Mouse (Mus musculus): ENCODE results near the gene Fam57a. TPM values are rescaled to one million over a fixed set of nuclear protein-coding genes. Genes with fewer than 3 reads are reported as not detected.

Gene Fam57a
- total RNA-seq, 2 experiments from 2014 or later: 17.7 to 20.9 TPM

DNA sequence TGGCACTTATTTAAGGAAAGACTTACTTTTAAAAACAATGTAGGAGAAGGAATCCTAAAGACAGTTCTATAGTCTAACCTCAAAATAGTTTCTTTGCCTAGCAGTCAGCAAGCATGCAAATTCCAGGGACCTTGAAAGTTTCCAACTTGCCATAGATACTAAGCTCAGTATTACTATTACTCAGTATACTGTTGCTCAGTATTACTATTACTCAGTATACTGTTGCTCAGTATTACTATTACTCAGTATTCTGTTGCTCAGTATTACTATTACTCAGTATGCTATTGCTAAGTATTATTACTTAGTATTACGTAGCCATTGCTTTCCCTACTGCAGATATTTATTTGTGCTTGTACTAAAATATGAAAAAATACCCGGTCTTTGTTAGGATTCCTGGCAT, 60.3 kb downstream of the Fam57a start:
- TF ChIP-seq CTCF (conservative IDR thresholded peaks at IDR 0.05): no peak

DNA sequence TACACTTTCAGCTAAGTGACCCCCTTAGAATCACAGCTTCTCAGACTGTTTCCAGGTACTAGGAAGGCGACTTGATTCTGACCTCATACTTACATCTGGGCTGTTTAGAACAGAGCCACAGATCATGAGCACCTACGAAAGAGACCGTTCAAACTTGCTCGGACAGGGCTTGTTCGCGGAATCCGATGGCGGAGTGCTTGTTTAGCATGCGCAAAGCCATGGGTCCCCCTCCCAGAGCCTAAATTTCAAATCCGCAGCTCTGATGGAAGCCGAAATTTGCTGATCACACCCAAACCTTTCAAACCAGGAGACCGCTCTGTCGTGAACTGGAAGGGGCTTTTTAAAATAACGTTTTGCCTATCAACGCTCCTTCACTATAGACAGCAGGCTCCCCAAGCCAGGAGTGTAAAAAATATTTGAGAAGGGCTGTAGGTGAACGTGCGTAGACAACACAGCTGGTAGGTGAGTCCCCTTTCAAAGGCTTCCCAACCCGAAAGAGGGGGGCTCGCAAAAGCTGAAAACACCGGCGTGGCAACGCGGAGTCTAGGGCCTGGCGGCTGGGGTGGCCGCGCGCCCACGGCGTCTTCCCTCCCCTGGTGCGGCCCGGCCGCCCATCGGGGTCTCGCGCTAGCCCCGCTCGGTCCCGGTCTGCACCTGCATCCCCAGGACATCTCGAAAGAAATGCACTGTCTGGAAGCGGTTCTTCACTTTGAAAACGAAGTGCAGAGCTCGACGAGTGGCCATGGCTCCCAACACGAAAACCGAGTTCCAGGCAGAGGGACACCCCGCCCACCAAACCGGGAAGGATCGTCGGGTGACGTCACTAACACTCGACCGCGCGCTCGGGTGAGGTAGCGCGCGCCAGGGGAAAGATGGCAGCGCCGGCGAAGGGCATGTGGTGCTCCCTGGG, 63.7 kb downstream of the Fam57a start, which contains the start of the genes Mrm3 and Glod4:
TSS of gene Mrm3 (plus strand) at position 815 of the 910 bp plus-strand sequence.
TSS of gene Glod4 (minus strand) at position 825 of the 910 bp plus-strand sequence.
- TF ChIP-seq CTCF (conservative IDR thresholded peaks at IDR 0.05): no peak
- H3K4me3 ChIP-seq: peak within 1 kb of the TSS; percentile 63
- peak; percentile 91 to 96 for DNase-seq (ENCODE audit: low spot score in 2 of 2)
- H3K27ac ChIP-seq: peak within 1 kb of the TSS; percentile 91

More for the DNA sequence above, 60.3 kb downstream of the Fam57a start:
- no peak for DNase-seq (ENCODE audit: low spot score in 2 of 2)
- H3K27ac ChIP-seq: no peak overlapping the region
- H3K4me3 ChIP-seq: no peak overlapping the region

DNA sequence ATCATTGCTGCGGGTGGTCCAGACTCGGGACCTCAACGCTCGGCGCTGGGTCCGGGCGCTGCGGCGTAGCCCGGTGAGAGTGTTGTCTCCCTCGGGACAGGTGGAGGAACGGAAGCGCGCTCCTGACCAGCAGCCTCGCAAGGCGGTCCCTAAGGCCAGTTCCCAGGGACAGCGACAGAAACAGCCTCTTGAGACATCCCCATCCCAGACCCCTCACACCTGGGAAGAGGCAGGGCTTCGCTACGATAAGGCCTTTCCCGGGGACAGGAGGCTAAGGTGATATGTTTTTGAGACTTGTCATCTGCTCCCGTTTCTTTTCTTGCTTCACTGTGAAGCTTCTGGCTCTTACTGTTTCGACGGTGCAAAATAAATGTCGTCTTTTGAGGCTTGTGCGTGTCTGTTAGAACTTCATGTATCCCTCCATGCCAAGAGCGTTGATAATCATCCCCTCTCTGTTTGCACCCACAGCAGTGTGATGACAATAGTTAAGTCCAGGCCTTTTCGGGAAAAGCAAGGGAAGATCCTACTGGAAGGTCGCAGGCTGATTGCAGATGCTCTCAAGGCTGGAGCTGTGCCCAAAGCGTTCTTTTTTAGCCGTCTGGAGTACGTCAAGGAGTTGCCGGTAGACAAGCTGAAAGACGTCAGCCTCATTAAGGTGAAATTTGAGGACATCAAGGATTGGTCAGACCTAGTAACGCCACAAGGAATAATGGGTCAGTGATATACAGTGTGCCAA, 64.5 kb downstream of the Fam57a start:
- Histone ChIP-seq H3K4me3 (peak overlapping the region; percentile 63), H3K27ac (peak overlapping the region; percentile 91)
- no peak for DNase-seq (ENCODE audit: low spot score in 2 of 2)
- no peak for TF ChIP-seq CTCF (conservative IDR thresholded peaks at IDR 0.05)

DNA sequence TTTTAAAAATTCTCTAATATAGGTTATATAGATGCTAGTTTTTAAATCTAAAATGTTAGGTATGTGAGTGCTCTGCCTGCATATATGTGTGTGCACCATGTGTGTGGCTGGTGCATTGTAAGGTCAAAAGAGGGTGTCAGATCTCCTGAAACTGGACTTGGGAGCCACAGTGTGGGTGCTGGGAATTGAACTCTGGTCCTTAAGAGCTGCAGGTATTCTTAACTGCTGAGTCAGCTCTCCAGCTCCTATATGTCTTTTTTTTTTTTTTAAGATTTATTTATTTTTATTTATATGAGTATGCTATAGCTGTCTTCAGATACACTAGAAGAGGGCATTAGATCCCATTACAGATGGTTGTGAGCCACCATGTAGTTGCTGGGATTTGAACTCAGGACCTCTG, 67.0 kb downstream of the Fam57a start:
- no peak for TF ChIP-seq CTCF (conservative IDR thresholded peaks at IDR 0.05)
- DNase-seq (ENCODE audit: low spot score in 2 of 2): no peak
- H3K27ac ChIP-seq: no peak overlapping the region
- H3K4me3 ChIP-seq: no peak overlapping the region

DNA sequence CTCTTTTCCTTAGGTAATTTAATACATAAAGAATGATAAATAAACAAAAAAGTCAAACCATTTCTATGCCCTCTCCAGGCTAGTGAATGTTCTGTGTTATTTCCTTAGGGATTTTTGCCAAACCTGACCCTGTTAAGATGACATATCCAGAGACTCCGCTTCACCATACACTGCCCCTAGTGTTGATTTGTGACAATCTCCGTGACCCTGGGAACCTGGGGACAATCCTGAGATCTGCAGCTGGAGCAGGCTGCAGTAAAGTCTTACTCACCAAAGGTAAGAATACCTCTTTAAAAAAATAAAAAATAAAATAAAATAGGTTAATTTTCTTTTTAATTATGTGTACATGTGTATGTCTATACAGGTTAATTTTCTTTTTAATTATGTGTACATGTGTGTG, 67.8 kb downstream of the Fam57a start:
- no peak overlapping the region for H3K27ac ChIP-seq
- no peak for TF ChIP-seq CTCF (conservative IDR thresholded peaks at IDR 0.05)
- no peak for DNase-seq (ENCODE audit: low spot score in 2 of 2)
- no peak overlapping the region for H3K4me3 ChIP-seq

DNA sequence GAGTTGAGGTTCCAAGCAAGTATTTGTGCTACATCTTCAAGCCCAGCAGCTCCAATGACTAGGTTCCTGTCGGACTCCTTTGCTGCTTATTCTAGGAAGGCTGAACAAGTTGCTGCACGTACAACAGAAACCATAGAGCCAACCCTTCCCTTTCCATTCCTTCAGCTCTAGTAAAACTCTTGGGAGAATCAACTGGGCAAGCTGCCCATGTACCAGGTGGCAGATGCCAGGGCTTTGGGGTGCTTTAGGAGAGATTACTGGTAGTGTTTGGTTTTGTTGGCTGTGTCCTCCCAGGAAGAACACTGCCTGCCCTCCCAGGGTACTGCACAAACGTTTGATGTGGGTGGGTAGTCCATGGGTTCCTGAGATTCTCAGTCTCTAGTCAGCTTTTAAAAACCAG, 72.6 kb downstream of the Fam57a start:
- Histone ChIP-seq H3K4me3 (no peak overlapping the region), H3K27ac (no peak overlapping the region)
- TF ChIP-seq CTCF (conservative IDR thresholded peaks at IDR 0.05): no peak
- DNase-seq (ENCODE audit: low spot score in 2 of 2): no peak

DNA sequence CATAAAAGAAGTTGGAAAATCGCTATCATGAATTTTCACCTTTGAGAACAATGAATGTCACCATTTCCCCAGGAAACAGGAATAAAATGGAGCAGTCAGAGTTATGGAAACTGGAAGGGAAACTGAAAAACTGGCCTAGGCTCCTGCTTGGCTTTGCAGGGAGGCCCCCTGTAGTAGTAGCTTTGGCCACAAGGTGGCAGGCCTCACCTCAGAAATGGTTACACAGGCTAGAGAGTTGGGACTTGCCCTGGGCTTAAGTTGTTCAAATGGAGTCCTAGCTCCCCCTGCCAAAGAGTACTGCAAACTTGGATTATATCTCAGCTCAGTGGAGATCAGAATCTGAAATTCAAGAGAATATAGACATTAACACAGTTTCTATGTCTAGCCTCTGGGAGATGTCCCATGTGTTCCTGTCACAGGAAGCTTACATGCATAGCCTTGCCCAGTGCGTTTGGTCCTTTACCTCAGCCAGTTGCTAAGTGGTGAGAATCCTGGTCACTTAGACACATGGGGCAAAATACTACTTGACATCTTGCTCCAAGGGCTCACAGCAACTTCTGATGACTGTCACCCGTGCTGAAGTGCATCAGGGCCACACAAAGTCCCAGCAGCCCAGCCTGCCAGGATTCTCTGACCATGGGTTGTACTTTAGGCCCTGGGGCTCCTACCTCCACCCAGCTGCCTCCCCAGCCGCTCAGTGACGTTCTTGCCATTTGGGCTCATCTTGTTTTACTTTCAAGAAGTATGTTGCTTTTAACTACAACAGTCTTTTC, 73.9 kb downstream of the Fam57a start:
- H3K27ac ChIP-seq: no peak overlapping the region
- DNase-seq (ENCODE audit: low spot score in 2 of 2): peak; percentile 78 to 88
- no peak overlapping the region for H3K4me3 ChIP-seq
- peak; percentile 95 for TF ChIP-seq CTCF (conservative IDR thresholded peaks at IDR 0.05)

DNA sequence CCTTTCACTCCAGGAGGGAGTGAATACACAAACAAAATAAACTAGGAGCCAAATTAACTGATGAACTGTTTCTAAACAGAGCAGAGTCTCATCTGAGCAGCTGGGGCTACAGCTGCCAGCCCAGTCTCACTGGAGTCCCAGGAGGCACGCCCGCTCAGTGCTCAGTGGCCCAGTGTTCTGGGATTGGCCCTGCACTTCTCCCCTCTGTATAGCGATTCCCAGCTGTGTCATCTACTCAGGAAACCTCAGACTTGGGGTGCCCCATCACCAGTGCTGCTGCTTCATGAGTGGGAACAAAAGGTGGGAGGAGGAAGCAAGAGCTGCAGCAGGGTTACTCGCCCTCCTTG, 74.4 kb downstream of the Fam57a start:
- DNase-seq (ENCODE audit: low spot score in 2 of 2): no peak
- Histone ChIP-seq H3K27ac (no peak overlapping the region), H3K4me3 (no peak overlapping the region)
- no peak for TF ChIP-seq CTCF (conservative IDR thresholded peaks at IDR 0.05)

DNA sequence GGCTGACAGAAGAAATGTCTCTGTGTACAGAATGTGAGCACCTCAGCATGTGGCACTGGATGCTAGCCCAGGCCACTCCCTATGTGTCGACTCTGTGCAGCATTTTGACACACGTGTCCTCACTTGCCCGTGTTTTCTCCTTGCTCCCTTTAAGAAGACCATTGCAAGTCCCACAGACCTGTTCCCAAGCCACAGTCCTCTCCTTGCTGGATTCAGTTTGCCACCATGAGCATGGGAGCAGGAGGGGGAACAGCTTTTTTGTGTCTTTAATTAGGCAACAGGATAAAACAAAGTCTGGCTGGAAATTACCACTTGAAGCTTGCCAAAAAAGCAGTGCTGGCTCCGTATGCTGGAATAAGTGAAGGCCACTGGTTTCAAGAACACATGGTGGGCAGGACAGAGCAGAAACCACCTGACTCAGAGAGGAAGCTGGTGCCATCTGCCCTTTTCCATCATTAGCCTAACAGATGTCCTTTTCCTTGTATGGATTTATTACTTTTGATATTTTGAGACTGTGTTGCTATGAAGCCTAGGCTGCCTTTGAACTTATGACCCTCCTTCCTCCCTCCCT, 76.0 kb downstream of the Fam57a start:
- DNase-seq (ENCODE audit: low spot score in 2 of 2): peak; percentile 38 to 77
- TF ChIP-seq CTCF (conservative IDR thresholded peaks at IDR 0.05): no peak
- Histone ChIP-seq H3K27ac (peak overlapping the region; percentile 46; the same call in 1 of the 2 replicates), H3K4me3 (no peak overlapping the region)

DNA sequence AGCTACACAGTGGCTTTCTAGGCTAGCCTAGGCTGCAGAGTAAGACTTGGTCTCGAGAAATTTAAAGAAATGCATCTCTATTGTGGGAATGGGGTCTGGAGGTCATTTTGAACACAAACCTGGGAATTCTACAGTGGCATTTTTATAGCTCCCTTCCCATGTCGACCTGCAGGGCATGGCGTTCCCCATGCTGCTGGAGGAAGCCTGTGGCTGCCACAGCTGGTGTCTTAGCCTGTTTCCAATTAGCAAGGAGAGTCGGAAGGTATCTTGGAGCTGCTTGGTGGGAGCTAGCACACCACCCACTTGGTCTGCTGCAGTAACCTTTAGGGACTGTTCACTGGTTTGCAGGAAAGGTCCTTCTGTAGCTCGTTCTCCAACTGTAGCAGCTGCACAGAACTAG, 76.7 kb downstream of the Fam57a start:
- DNase-seq (ENCODE audit: low spot score in 2 of 2): no peak
- Histone ChIP-seq H3K4me3 (no peak overlapping the region), H3K27ac (peak overlapping the region; percentile 46; the same call in 1 of the 2 replicates)
- TF ChIP-seq CTCF (conservative IDR thresholded peaks at IDR 0.05): no peak

DNA sequence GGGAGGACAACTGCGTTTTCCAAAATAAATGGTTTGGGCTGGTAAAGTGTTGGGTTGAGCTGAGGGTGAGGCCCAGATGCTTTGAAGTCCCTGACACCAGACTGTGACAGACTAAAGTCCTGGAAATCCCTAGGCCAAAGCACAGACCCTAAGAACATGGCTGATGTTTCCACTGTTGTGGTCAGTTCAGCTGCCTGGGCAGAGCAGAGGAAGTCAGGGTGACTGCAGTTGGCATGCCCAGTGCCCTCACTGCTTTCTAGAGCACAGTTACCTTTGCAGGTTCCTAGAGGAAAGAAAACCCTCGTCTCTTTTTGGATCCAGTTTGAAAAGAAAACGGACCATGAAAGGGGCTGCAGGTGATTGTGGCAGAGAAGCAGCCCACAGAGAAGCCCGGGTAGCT, 77.9 kb downstream of the Fam57a start:
- H3K4me3 ChIP-seq: no peak overlapping the region
- DNase-seq (ENCODE audit: low spot score in 2 of 2): no peak
- TF ChIP-seq CTCF (conservative IDR thresholded peaks at IDR 0.05): no peak
- no peak overlapping the region for H3K27ac ChIP-seq

DNA sequence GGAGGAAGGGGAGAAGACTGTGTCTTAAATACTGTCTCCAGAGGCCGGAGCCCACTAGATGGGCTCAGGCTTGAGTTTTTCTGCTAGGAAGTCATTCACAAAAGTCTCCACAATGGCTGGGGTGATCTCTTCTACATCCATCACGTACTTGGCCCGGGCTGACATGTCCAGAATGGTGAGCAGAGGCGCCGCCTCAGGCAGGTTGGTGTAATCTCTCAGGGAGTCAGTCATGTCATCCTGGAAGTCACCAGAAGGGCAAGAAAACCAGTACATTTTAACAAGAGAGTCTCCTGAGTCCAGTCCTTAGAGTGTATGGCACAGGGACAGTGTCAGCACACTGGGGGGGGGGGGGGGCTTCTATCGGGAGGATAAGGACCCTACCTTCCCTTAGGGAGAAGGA, 79.0 kb downstream of the Fam57a start:
- Histone ChIP-seq H3K27ac (peak overlapping the region; percentile 33), H3K4me3 (no peak overlapping the region)
- TF ChIP-seq CTCF (conservative IDR thresholded peaks at IDR 0.05): no peak
- DNase-seq (ENCODE audit: low spot score in 2 of 2): no peak

Data from layer of hippocampus, adult 2 months (tissue).